12 mouse cellular contexts compared by ENCODE assay signal in the genomic region with DNA sequence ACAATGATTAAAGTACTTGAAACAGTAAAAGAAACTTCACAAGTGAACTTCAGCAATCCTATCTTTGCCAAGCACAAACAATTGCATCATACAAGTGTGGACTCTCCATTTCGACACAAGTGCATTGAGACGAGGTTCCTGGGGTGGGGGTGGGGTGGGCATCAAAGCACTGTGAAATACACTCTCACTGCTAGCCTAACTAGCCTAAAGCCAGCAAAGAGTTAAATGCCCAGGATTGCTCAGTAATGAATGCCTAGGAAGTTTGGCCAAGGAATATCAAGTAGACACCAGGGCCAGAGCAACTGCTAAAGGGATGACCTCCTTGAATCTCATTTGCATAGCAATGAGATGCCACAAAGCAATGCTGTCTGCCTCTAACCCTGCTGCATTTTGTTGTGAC. TPM values are rescaled to one million over a fixed set of nuclear protein-coding genes. Genes with fewer than 3 reads are reported as not detected.
DNase-seq lines count a peak whose midpoint lies in the region; ATAC-seq and TF ChIP-seq lines count a peak whose summit lies in the region.
"Had no signal": no experiment of that assay in that cellular context is flagged by ENCODE, and none has a peak within 500 bp of the region (broad histone marks: within the 10 kb centered on the region; RNA-seq: fewer than 3 reads in every experiment).

No protein-coding gene starts in this region.

- peaks cover 5% of the 10 kb centered on the region; the same call in 1 of the 2 replicates for H3K4me1 ChIP-seq in forebrain, embryonic 11.5 days (replicated peaks; ENCODE audit: control insufficient read depth, insufficient read depth, low read length)
- H3K4me1 ChIP-seq in hindbrain, postnatal 0 days (ENCODE audit: insufficient read depth, low read length): peaks cover 8% of the 10 kb centered on the region
- peaks cover 28% of the 10 kb centered on the region for H3K4me1 ChIP-seq in midbrain, embryonic 15.5 days
- H3K4me1 ChIP-seq: embryonic facial prominence, embryonic 12.5 days; limb, embryonic 15.5 days had no signal

- H3K4me2 ChIP-seq in forebrain, embryonic 11.5 days (ENCODE audit: low read depth, low read length, severe bottlenecking): peak overlapping the region; percentile 15; the same call in 1 of the 2 replicates
- H3K4me2 ChIP-seq in hindbrain, postnatal 0 days (ENCODE audit: low read depth, low read length): peak overlapping the region; percentile 40; the same call in 1 of the 2 replicates
- H3K4me2 ChIP-seq in midbrain, embryonic 15.5 days: peak overlapping the region; percentile 18; the same call in 1 of the 2 replicates
- H3K4me2 ChIP-seq: embryonic facial prominence, embryonic 12.5 days; heart, embryonic 11.5 days; limb, embryonic 15.5 days had no signal

- H3K36me3 ChIP-seq in forebrain, embryonic 11.5 days (ENCODE audit: control insufficient read depth, insufficient read depth, low read length): no peaks in the 10 kb centered on the region
- H3K36me3 ChIP-seq in hindbrain, postnatal 0 days (ENCODE audit: insufficient read depth, low read length): no peaks in the 10 kb centered on the region
- H3K36me3 ChIP-seq in midbrain, embryonic 15.5 days (replicated peaks): no peaks in the 10 kb centered on the region
- H3K36me3 ChIP-seq: embryonic facial prominence, embryonic 12.5 days; limb, embryonic 15.5 days had no signal

- DNase-seq in embryo, embryonic 11 days: peak; percentile 63
- DNase-seq in forebrain, embryonic 11.5 days (ENCODE audit: low spot score): peak; percentile 55
- peak; percentile 73 for DNase-seq in hindbrain, postnatal 0 days (ENCODE audit: low spot score)
- no peak for DNase-seq in adrenal gland, postnatal 14 days
- no peak for DNase-seq in thymus, postnatal 4 days
- no peak for DNase-seq in heart, adult 11 months
- DNase-seq: kidney, adult 18-20 months had no signal

- no peak overlapping the region for H3K4me3 ChIP-seq in forebrain, embryonic 11.5 days (ENCODE audit: low read depth, low read length)
- H3K4me3 ChIP-seq in hindbrain, postnatal 0 days (ENCODE audit: low read length): no peak overlapping the region
- no peak overlapping the region for H3K4me3 ChIP-seq in midbrain, embryonic 15.5 days
- H3K4me3 ChIP-seq: embryonic facial prominence, embryonic 12.5 days; limb, embryonic 15.5 days; myocyte had no signal

- no peaks in the 10 kb centered on the region for H3K9me3 ChIP-seq in forebrain, embryonic 11.5 days (ENCODE audit: control insufficient read depth, low read length)
- no peaks in the 10 kb centered on the region for H3K9me3 ChIP-seq in hindbrain, postnatal 0 days (ENCODE audit: low read length)
- H3K9me3 ChIP-seq in midbrain, embryonic 15.5 days: no peaks in the 10 kb centered on the region
- H3K9me3 ChIP-seq: embryonic facial prominence, embryonic 12.5 days; limb, embryonic 15.5 days had no signal

- WGBS in forebrain, embryonic 11.5 days: 6% methylated on average over 2 of the region's 2 CpGs
- WGBS in hindbrain, postnatal 0 days: 22% methylated on average over 2 of the region's 2 CpGs
- 5% methylated on average over 2 of the region's 2 CpGs for WGBS in midbrain, embryonic 15.5 days

- no peak for TF ChIP-seq CTCF in hindbrain, postnatal 0 days (IDR thresholded peaks at IDR 0.05; ENCODE audit: low read depth)

- H3K27me3 ChIP-seq in forebrain, embryonic 11.5 days (ENCODE audit: control insufficient read depth, insufficient read depth, low read length): no peaks in the 10 kb centered on the region
- no peaks in the 10 kb centered on the region for H3K27me3 ChIP-seq in hindbrain, postnatal 0 days (ENCODE audit: insufficient read depth, low read length)
- no peaks in the 10 kb centered on the region for H3K27me3 ChIP-seq in midbrain, embryonic 15.5 days (replicated peaks)
- H3K27me3 ChIP-seq: embryonic facial prominence, embryonic 12.5 days; limb, embryonic 15.5 days had no signal

- H3K9ac ChIP-seq in forebrain, embryonic 11.5 days (ENCODE audit: low read length): no peak overlapping the region
- no peak overlapping the region for H3K9ac ChIP-seq in hindbrain, postnatal 0 days (replicated peaks; ENCODE audit: low read length)
- H3K9ac ChIP-seq in midbrain, embryonic 15.5 days: no peak overlapping the region
- H3K9ac ChIP-seq: embryonic facial prominence, embryonic 12.5 days; limb, embryonic 15.5 days had no signal

- no peak overlapping the region for H3K27ac ChIP-seq in forebrain, embryonic 11.5 days (ENCODE audit: low read depth, low read length)
- peak overlapping the region; percentile 23; the same call in 1 of the 2 replicates for H3K27ac ChIP-seq in hindbrain, postnatal 0 days
- peak overlapping the region; percentile 54 for H3K27ac ChIP-seq in midbrain, embryonic 15.5 days
- H3K27ac ChIP-seq: embryonic facial prominence, embryonic 12.5 days; limb, embryonic 15.5 days had no signal

- ATAC-seq in forebrain, embryonic 11.5 days (replicated peaks; ENCODE audit: low FRiP score): peak; percentile 93
- peak; percentile 95 for ATAC-seq in hindbrain, postnatal 0 days
- peak; percentile 87 for ATAC-seq in midbrain, embryonic 15.5 days (replicated peaks)

RNA-seq across cellular contexts. Expression of gene Fat3, which starts 16.3 kb away (rescaled TPM):
- 11.9 and 12.4 TPM in 2 replicates for polyA plus RNA-seq in forebrain, embryonic 11.5 days (2014; fragmentation: Nextera tagmentation; extraction: Ambion mirVana)
- 36.4 and 37.3 TPM in 2 replicates for total RNA-seq in hindbrain, postnatal 0 days (2014; rRNA removed)
- polyA plus RNA-seq in hindbrain, postnatal 0 days (2015; fragmentation: Nextera tagmentation; extraction: Ambion mirVana): 4.4 and 4.7 TPM in 2 replicates
- polyA plus RNA-seq in midbrain, embryonic 15.5 days (2015; fragmentation: Nextera tagmentation; extraction: Ambion mirVana): 14.4 and 15.5 TPM in 2 replicates
- 2.4 and 3.1 TPM in 2 replicates for total RNA-seq in adrenal gland, postnatal 14 days (2021)
- polyA plus RNA-seq: myocyte had no signal

Comparison
In these comparisons a context has a peak if more than half of its experiments do, and no peak if none do; other contexts are left out.
1. DNase-seq: peak in embryo, embryonic 11 days (single experiment), forebrain, embryonic 11.5 days (single experiment) and hindbrain, postnatal 0 days (single experiment); none in adrenal gland, postnatal 14 days (single experiment), thymus, postnatal 4 days (single experiment) and heart, adult 11 months (single experiment).
2. Peak in every context shown above with its lines, with median percentiles within 50 percentile points of each other: ATAC-seq and H3K4me2 ChIP-seq.